Mouse (Mus musculus) heart, embryonic 14.5 days (tissue): ENCODE measurements at regions not wholly inside any gene's neighbourhood (a gene's known extent, or its start where the extent isn't known, plus 50 kb on each side); places are given as distances from the start of the nearest gene placed in this dataset.

Experiments
- ATAC-seq: fragments of 200-750 bp; cut with Nextera tagmentation; 2 replicates; pipeline ENCODE4 v1.8.0; 2017; ENCODE audit warnings: low read depth, moderate TSS enrichment; ENCODE audit not compliant: insufficient number of reproducible peaks, insufficient read depth, low FRiP score
- H3K27ac ChIP-seq, 2 experiments: fragments of 200-500 bp in 1 of 2; fragments of 300-500 bp in 1 of 2; sonication (generic) in 1 of 2; replicated peaks in 1 of 2; 2 replicates each; pipeline ENCODE4 v1.5.1; 2012 to 2014; ENCODE audit warnings: low read depth in 2 of 2, low read length in 2 of 2, control low read depth in 1 of 2, mild to moderate bottlenecking in 1 of 2, mixed read lengths in 1 of 2; ENCODE audit not compliant: control insufficient read depth in 1 of 2, insufficient read depth in 1 of 2
- H3K27me3 ChIP-seq: fragments of 300-500 bp; sonication (generic); 2 replicates; pipeline ENCODE4 v1.6.1; 2014; ENCODE audit warnings: mild to moderate bottlenecking, low read length, control low read depth; ENCODE audit not compliant: control insufficient read depth, insufficient read depth
- H3K36me3 ChIP-seq: fragments of 300-500 bp; sonication (generic); 2 replicates; pipeline ENCODE4 v1.6.1; 2014; ENCODE audit warnings: mild to moderate bottlenecking, control low read depth, low read length, mixed read lengths; ENCODE audit not compliant: control insufficient read depth, insufficient read depth
- H3K4me1 ChIP-seq, 2 experiments: fragments of 200-500 bp in 1 of 2; fragments of 300-500 bp in 1 of 2; sonication (generic) in 1 of 2; 2 replicates each; pipeline ENCODE4 v1.6.1; 2012 to 2014; ENCODE audit warnings: low read length in 2 of 2, control low read depth in 1 of 2, mixed read lengths in 1 of 2; ENCODE audit not compliant: control insufficient read depth in 2 of 2, insufficient read depth in 2 of 2
- H3K4me2 ChIP-seq: fragments of 300-500 bp; sonication (generic); 2 replicates; pipeline ENCODE4 v1.6.1; 2014; ENCODE audit warnings: mild to moderate bottlenecking, low read length
- H3K4me3 ChIP-seq, 2 experiments: fragments of 200-500 bp in 1 of 2; fragments of 300-500 bp in 1 of 2; sonication (generic) in 1 of 2; 2 replicates each; pipeline ENCODE4 v1.5.1; 2012 to 2014; ENCODE audit warnings: low read length in 2 of 2, mild to moderate bottlenecking in 2 of 2, control low read depth in 1 of 2, low read depth in 1 of 2, moderate library complexity in 1 of 2; ENCODE audit not compliant: control insufficient read depth in 1 of 2, insufficient read depth in 1 of 2
- H3K9ac ChIP-seq: fragments of 300-500 bp; sonication (generic); 2 replicates; pipeline ENCODE4 v1.6.1; 2014; ENCODE audit warnings: mild to moderate bottlenecking, low read length
- H3K9me3 ChIP-seq: fragments of 300-500 bp; sonication (generic); 2 replicates; pipeline ENCODE4 v1.6.1; 2016; ENCODE audit warnings: low read length, control low read depth; ENCODE audit not compliant: control insufficient read depth
- WGBS: fragments of 180-500 bp; shearing (Covaris S2); extraction: QIAGEN DNeasy Blood & Tissue Kit; methylation state at CpG from one replicate; pipeline ENCODE4 v1.1.7; 2014; 5-methylcytosine and 5-hydroxymethylcytosine counted together

GRCm38 (mm10) chr17:84118781-84119180 is 69.0 kb downstream of the Zfp36l2 start:
- H3K9me3 ChIP-seq, result no peaks in the 10 kb centered on the region
- peaks cover 13 to 14% of the 10 kb centered on the region in 2 experiments for H3K4me1 ChIP-seq
- ATAC-seq, result no peak
- H3K4me2 ChIP-seq, result no peak overlapping the region
- no peak overlapping the region for H3K9ac ChIP-seq
- no peaks in the 10 kb centered on the region for H3K36me3 ChIP-seq
- no peak overlapping the region for H3K27ac ChIP-seq
- no peaks in the 10 kb centered on the region for H3K27me3 ChIP-seq
- WGBS, result 44% methylated on average over 1 of the region's 1 CpGs
- no peak overlapping the region for H3K4me3 ChIP-seq

- Histone ChIP-seq H3K9ac (no peak overlapping the region), H3K4me3 (no peak overlapping the region), H3K27ac (no peak overlapping the region), H3K9me3 (no peaks in the 10 kb centered on the region), H3K4me1 (peaks cover 13 to 14% of the 10 kb centered on the region in 2 experiments), H3K27me3 (no peaks in the 10 kb centered on the region), H3K4me2 (no peak overlapping the region), H3K36me3 (no peaks in the 10 kb centered on the region)
- ATAC-seq, result no peak
- 75% methylated on average over 4 of the region's 4 CpGs for WGBS
Measured at GRCm38 (mm10) chr17:84118271-84118670, 69.5 kb downstream of the Zfp36l2 start.

GRCm38 (mm10) chr17:84117756-84118155 is 70.0 kb downstream of the Zfp36l2 start:
- H3K9ac ChIP-seq, result no peak overlapping the region
- H3K4me1 ChIP-seq, result peaks cover 13 to 14% of the 10 kb centered on the region in 2 experiments
- no peaks in the 10 kb centered on the region for H3K36me3 ChIP-seq
- H3K9me3 ChIP-seq, result no peaks in the 10 kb centered on the region
- 65% methylated on average over 1 of the region's 1 CpGs for WGBS
- H3K27ac ChIP-seq, result no peak overlapping the region
- no peak overlapping the region for H3K4me3 ChIP-seq
- no peak for ATAC-seq
- no peak overlapping the region for H3K4me2 ChIP-seq
- H3K27me3 ChIP-seq, result no peaks in the 10 kb centered on the region

GRCm38 (mm10) chr17:84116340-84117279 is 71.1 kb downstream of the Zfp36l2 start:
- H3K27ac ChIP-seq, result no peak overlapping the region
- H3K4me3 ChIP-seq, result no peak overlapping the region
- peaks cover 13 to 21% of the 10 kb centered on the region in 2 experiments for H3K4me1 ChIP-seq
- no peak overlapping the region for H3K9ac ChIP-seq
- H3K27me3 ChIP-seq, result no peaks in the 10 kb centered on the region
- no peak for ATAC-seq
- no peaks in the 10 kb centered on the region for H3K9me3 ChIP-seq
- H3K4me2 ChIP-seq, result no peak overlapping the region
- 73% methylated on average over 17 of the region's 17 CpGs for WGBS
- no peaks in the 10 kb centered on the region for H3K36me3 ChIP-seq

GRCm38 (mm10) chr17:84115957-84116339 is 71.8 kb downstream of the Zfp36l2 start:
- Histone ChIP-seq H3K9ac (no peak overlapping the region), H3K36me3 (no peaks in the 10 kb centered on the region), H3K4me2 (no peak overlapping the region), H3K4me3 (no peak overlapping the region), H3K9me3 (no peaks in the 10 kb centered on the region), H3K27ac (no peak overlapping the region), H3K27me3 (no peaks in the 10 kb centered on the region), H3K4me1 (peaks cover 13 to 21% of the 10 kb centered on the region in 2 experiments)
- no peak for ATAC-seq
- 49% methylated on average over 3 of the region's 3 CpGs for WGBS

- no peaks in the 10 kb centered on the region for H3K9me3 ChIP-seq
- H3K4me1 ChIP-seq, result peaks cover 16 to 21% of the 10 kb centered on the region in 2 experiments
- H3K4me2 ChIP-seq, result no peak overlapping the region
- no peaks in the 10 kb centered on the region for H3K27me3 ChIP-seq
- no peak overlapping the region for H3K4me3 ChIP-seq
- no peaks in the 10 kb centered on the region for H3K36me3 ChIP-seq
- H3K27ac ChIP-seq, result no peak overlapping the region
- WGBS, result 78% methylated on average over 8 of the region's 8 CpGs
- no peak for ATAC-seq
- no peak overlapping the region for H3K9ac ChIP-seq
Measured at GRCm38 (mm10) chr17:84115133-84115532, 72.6 kb downstream of the Zfp36l2 start.

- Histone ChIP-seq H3K27ac (no peak overlapping the region), H3K9me3 (no peaks in the 10 kb centered on the region), H3K4me1 (peaks cover 16 to 21% of the 10 kb centered on the region in 2 experiments), H3K4me2 (no peak overlapping the region), H3K36me3 (no peaks in the 10 kb centered on the region), H3K9ac (no peak overlapping the region), H3K4me3 (no peak overlapping the region), H3K27me3 (no peaks in the 10 kb centered on the region)
- WGBS, result 77% methylated on average over 9 of the region's 9 CpGs
- ATAC-seq, result no peak
Measured at GRCm38 (mm10) chr17:84114279-84114994, 73.3 kb downstream of the Zfp36l2 start.
